Mouse (Mus musculus) CH12.LX (cell line): ENCODE measurements around the gene Bcas3. TPM values are rescaled to one million over a fixed set of nuclear protein-coding genes. Genes with fewer than 3 reads are reported as not detected.
A peak's percentile ranks its signal among the peaks of the same experiment; 100 is the strongest.

ENCODE experiments used
- DNase-seq: peaks from one replicate; pipeline ENCODE4 v3.0.0-alpha.2; 2013; ENCODE audit errors: extremely low read depth
- H3K27ac ChIP-seq: 2 replicates; pipeline ENCODE4 v1.5.1; 2012; ENCODE audit warnings: low read depth, mild to moderate bottlenecking, control low read depth, moderate library complexity; ENCODE audit not compliant: insufficient read depth
- H3K27me3 ChIP-seq: replicated peaks from 2 replicates; pipeline ENCODE3; 2012; ENCODE audit warnings: inconsistent platforms
- H3K36me3 ChIP-seq, 2 experiments: replicated peaks in 1 of 2; 2 replicates each; pipeline versions ENCODE3 to v1.6.1; 2012; ENCODE audit warnings: inconsistent platforms in 1 of 2, low read length in 1 of 2, mild to moderate bottlenecking in 1 of 2, mixed read lengths in 1 of 2, moderate library complexity in 1 of 2; ENCODE audit not compliant: control insufficient read depth in 1 of 2, insufficient read depth in 1 of 2
- H3K4me1 ChIP-seq, 2 experiments: 2 replicates each; pipeline ENCODE4 v1.6.1; 2012; ENCODE audit warnings: inconsistent platforms in 1 of 2, moderate library complexity in 1 of 2; ENCODE audit not compliant: insufficient read depth in 2 of 2, control insufficient read depth in 1 of 2
- H3K4me2 ChIP-seq: 2 replicates; pipeline ENCODE4 v1.6.1; 2012; ENCODE audit warnings: low read depth, mild to moderate bottlenecking, control low read depth; ENCODE audit not compliant: poor library complexity, insufficient read depth, severe bottlenecking
- H3K4me3 ChIP-seq, 3 experiments: fragments of 150-350 bp in 1 of 3; sonication (generic) in 1 of 3; replicated peaks in 1 of 3; 2 replicates each; pipeline versions ENCODE3 to v1.5.1; 2011 to 2012; ENCODE audit warnings: low read depth in 2 of 3, low read length in 2 of 3, mild to moderate bottlenecking in 2 of 3, moderate library complexity in 2 of 3, control low read depth in 1 of 3, improper control_type of control experiment in 1 of 3, inconsistent platforms in 1 of 3, mixed read lengths in 1 of 3; ENCODE audit not compliant: poor library complexity in 1 of 3
- H3K79me2 ChIP-seq: replicated peaks from 2 replicates; pipeline ENCODE4 v1.6.1; 2012; ENCODE audit warnings: mild to moderate bottlenecking, moderate library complexity; ENCODE audit not compliant: control insufficient read depth, poor library complexity, insufficient read depth, severe bottlenecking; ENCODE audit errors: extremely low read depth
- H3K9ac ChIP-seq: 2 replicates; pipeline ENCODE4 v1.6.1; 2012; ENCODE audit warnings: low read depth, mild to moderate bottlenecking, control low read depth, moderate library complexity; ENCODE audit not compliant: insufficient read depth
- H3K9me3 ChIP-seq: replicated peaks from 2 replicates; pipeline ENCODE3; 2012; ENCODE audit warnings: low read length, inconsistent platforms, mixed read lengths
- BHLHE40 ChIP-seq: IDR thresholded peaks from 2 replicates; pipeline ENCODE4 v1.6.1; 2011; ENCODE audit warnings: mild to moderate bottlenecking, low read depth, low read length, improper control_type of control experiment
- CHD1 ChIP-seq: IDR thresholded peaks from 2 replicates; pipeline ENCODE4 v1.6.1; 2012; ENCODE audit warnings: low read depth, low read length, improper control_type of control experiment, inconsistent platforms
- CHD2 ChIP-seq: IDR thresholded peaks from 2 replicates; pipeline ENCODE4 v1.6.1; 2011; ENCODE audit warnings: low read length, improper control_type of control experiment
- CTCF ChIP-seq, 2 experiments: IDR thresholded peaks in 1 of 2; conservative IDR thresholded peaks in 1 of 2; 2 replicates each; pipeline ENCODE4 v1.5.1; 2011 to 2012; ENCODE audit warnings: low read depth in 2 of 2, low read length in 2 of 2, improper control_type of control experiment in 1 of 2, inconsistent platforms in 1 of 2, mild to moderate bottlenecking in 1 of 2, moderate library complexity in 1 of 2
- E2F4 ChIP-seq: IDR thresholded peaks from 2 replicates; pipeline ENCODE4 v1.6.1; 2011; ENCODE audit warnings: low read depth, low read length, improper control_type of control experiment; ENCODE audit not compliant: insufficient replicate concordance
- ELF1 ChIP-seq: IDR thresholded peaks from 2 replicates; pipeline ENCODE4 v1.6.1; 2014; ENCODE audit warnings: low read depth, mild to moderate bottlenecking, inconsistent platforms, low read length, improper control_type of control experiment
- EP300 ChIP-seq: IDR thresholded peaks from 2 replicates; pipeline ENCODE4 v1.6.1; 2011; ENCODE audit warnings: low read length, improper control_type of control experiment
- ETS1 ChIP-seq: conservative IDR thresholded peaks from 2 replicates; pipeline ENCODE4 v1.6.1; 2012; ENCODE audit warnings: low read depth, mild to moderate bottlenecking, inconsistent platforms, low read length, improper control_type of control experiment, moderate library complexity
- GABPA ChIP-seq: IDR thresholded peaks from 2 replicates; pipeline ENCODE4 v1.6.1; 2012; ENCODE audit warnings: low read depth, low read length, improper control_type of control experiment, inconsistent platforms; ENCODE audit not compliant: insufficient replicate concordance
- HCFC1 ChIP-seq: IDR thresholded peaks from 2 replicates; pipeline ENCODE4 v1.6.1; 2012; ENCODE audit warnings: low read depth, mild to moderate bottlenecking, inconsistent platforms, low read length, improper control_type of control experiment
- IRF4 ChIP-seq: IDR thresholded peaks from 2 replicates; pipeline ENCODE4 v1.6.1; 2014; ENCODE audit warnings: low read depth, mild to moderate bottlenecking, inconsistent platforms, low read length, improper control_type of control experiment
- JUN ChIP-seq: IDR thresholded peaks from 2 replicates; pipeline ENCODE4 v1.6.1; 2011; ENCODE audit warnings: low read depth, mild to moderate bottlenecking, low read length, improper control_type of control experiment, moderate library complexity; ENCODE audit not compliant: insufficient read depth
- MAFK ChIP-seq: IDR thresholded peaks from 2 replicates; pipeline ENCODE4 v1.6.1; 2011; ENCODE audit warnings: low read length, improper control_type of control experiment; ENCODE audit not compliant: insufficient replicate concordance
- MAX ChIP-seq: IDR thresholded peaks from 2 replicates; pipeline ENCODE4 v1.6.1; 2011; ENCODE audit warnings: low read length, improper control_type of control experiment
- MXI1 ChIP-seq: IDR thresholded peaks from 2 replicates; pipeline ENCODE4 v1.6.1; 2011; ENCODE audit warnings: mild to moderate bottlenecking, low read depth, low read length, improper control_type of control experiment
- MYC ChIP-seq: IDR thresholded peaks from 2 replicates; pipeline ENCODE4 v1.6.1; 2011; ENCODE audit warnings: low read depth, mild to moderate bottlenecking, improper control_type of control experiment, low read length
- PAX5 ChIP-seq: IDR thresholded peaks from 2 replicates; pipeline ENCODE4 v1.6.1; 2012; ENCODE audit warnings: low read length, inconsistent platforms, mixed read lengths
- POLR2A ChIP-seq: IDR thresholded peaks from 2 replicates; pipeline ENCODE4 v1.6.1; 2011; ENCODE audit warnings: low read depth, mild to moderate bottlenecking, improper control_type of control experiment, low read length
- POLR2AphosphoS2 ChIP-seq: IDR thresholded peaks from 2 replicates; pipeline ENCODE4 v1.6.1; 2011; ENCODE audit warnings: low read depth, low read length, improper control_type of control experiment
- RAD21 ChIP-seq: IDR thresholded peaks from 2 replicates; pipeline ENCODE4 v1.6.1; 2011; ENCODE audit warnings: low read depth, mild to moderate bottlenecking, low read length, improper control_type of control experiment, moderate library complexity
- RCOR1 ChIP-seq: conservative IDR thresholded peaks from 2 replicates; pipeline ENCODE4 v1.6.1; 2012; ENCODE audit warnings: low read depth, mild to moderate bottlenecking, inconsistent platforms, low read length, improper control_type of control experiment
- SMC3 ChIP-seq: IDR thresholded peaks from 2 replicates; pipeline ENCODE4 v1.6.1; 2011; ENCODE audit warnings: low read depth, low read length, improper control_type of control experiment
- USF2 ChIP-seq: conservative IDR thresholded peaks from 2 replicates; pipeline ENCODE4 v1.6.1; 2011; ENCODE audit warnings: low read depth, low read length, improper control_type of control experiment
- ZKSCAN1 ChIP-seq: IDR thresholded peaks from 2 replicates; pipeline ENCODE4 v1.6.1; 2012; ENCODE audit warnings: low read depth, inconsistent platforms, low read length, improper control_type of control experiment, borderline replicate concordance
- ZMIZ1 ChIP-seq: IDR thresholded peaks from 2 replicates; pipeline ENCODE4 v1.6.1; 2012; ENCODE audit warnings: low read depth, mild to moderate bottlenecking, inconsistent platforms, low read length, improper control_type of control experiment
- ZNF384 ChIP-seq: IDR thresholded peaks from 2 replicates; pipeline ENCODE4 v1.6.1; 2012; ENCODE audit warnings: low read depth, low read length, improper control_type of control experiment, inconsistent platforms
- dilution Hi-C: fragments of 300-500 bp; cut with MboI; formaldehyde crosslinking; loops from 2 replicates; pipeline ENCODE4 v1.14.3; 2020; ENCODE audit warnings: low sequenced_read_pairs; ENCODE audit not compliant: extremely low pct_unique_long_range_greater_than_20kb, extremely low pct_ligation_motif_present
- in situ Hi-C: fragments of 300-500 bp; cut with MboI; formaldehyde crosslinking; loops from 3 replicates; pipeline ENCODE4 v1.14.3; 2019; ENCODE audit warnings: low sequenced_read_pairs, low pct_ligation_motif_present, low pct_unique_long_range_greater_than_20kb, mixed read lengths
- polyA plus RNA-seq: library from polyadenylated mRNA; unstranded; fragments of >175 nt; gene quantifications from 2 replicates; pipeline ENCODE4 v1.2.1, GENCODE M21; 2012; ENCODE audit warnings: low read depth; ENCODE audit not compliant: insufficient read length
- total RNA-seq, 2 experiments: library from RNA; depleted of rRNA; stranded (reverse); fragments of 300-350 nt in 1 of 2; fragments of >200 nt in 1 of 2; gene quantifications; 2 replicates each; pipeline ENCODE4 v1.2.3; 2012 to 2014

Gene Bcas3
- total and polyA plus RNA-seq, 3 experiments = 8.2 to 21.3 (median 9.7) TPM

DNA sequence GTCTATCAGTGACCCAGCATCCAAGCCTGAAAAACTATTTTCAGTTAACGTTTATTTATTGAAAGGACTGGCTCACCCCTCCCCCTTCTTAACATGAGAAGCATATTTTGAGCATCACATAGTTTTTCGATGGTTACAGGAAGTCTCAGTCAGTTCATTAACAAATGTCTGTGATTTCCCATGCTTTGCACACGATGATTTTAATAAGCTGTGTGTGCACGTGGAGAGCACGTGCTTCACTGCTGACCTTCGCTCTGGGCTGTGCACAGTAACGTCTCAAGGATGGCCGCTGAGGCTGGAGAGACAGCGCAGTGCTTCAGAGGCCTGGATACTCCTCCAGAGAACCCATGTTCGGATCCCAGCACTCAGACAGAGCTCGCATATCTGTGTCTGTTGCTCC lies 454.4 kb downstream of the Bcas3 start:
- Histone ChIP-seq H3K9me3 (no peaks in the 10 kb centered on the region), H3K4me2 (no peak overlapping the region), H3K4me1 (peaks cover 23 to 28% of the 10 kb centered on the region in 2 experiments), H3K36me3 (no peaks in the 10 kb centered on the region), H3K27ac (no peak overlapping the region), H3K9ac (no peak overlapping the region), H3K79me2 (no peaks in the 10 kb centered on the region), H3K27me3 (no peaks in the 10 kb centered on the region), H3K4me3 (no peak overlapping the region)
- DNase-seq = no peak
- dilution Hi-C loops = no loop called here
- in situ Hi-C loops = no loop called here
- TF ChIP-seq BHLHE40 (peak; percentile 33; the same call in 1 of the 2 replicates), CHD2 (no peak), CTCF (conservative IDR thresholded peaks at IDR 0.05 in 1 of 2, IDR thresholded peaks at IDR 0.05 in 1 of 2; ENCODE audit: low read depth in 2 of 2, low read length in 2 of 2) (no peak), POLR2A (no peak)

GRCm38 (mm10) chr11:85811229-85811628 lies 458.3 kb downstream of the Bcas3 start:
- H3K9ac ChIP-seq = no peak overlapping the region
- no peaks in the 10 kb centered on the region for H3K27me3 ChIP-seq
- no peak overlapping the region for H3K27ac ChIP-seq
- peaks cover 34 to 50% of the 10 kb centered on the region in 2 experiments for H3K4me1 ChIP-seq
- no peaks in the 10 kb centered on the region for H3K79me2 ChIP-seq
- DNase-seq = no peak
- in situ Hi-C loops (no loop called here), dilution Hi-C loops (no loop called here)
- no peak overlapping the region for H3K4me3 ChIP-seq
- no peaks in the 10 kb centered on the region for H3K9me3 ChIP-seq
- H3K4me2 ChIP-seq = peak overlapping the region; percentile 27; the same call in 1 of the 2 replicates
- H3K36me3 ChIP-seq = no peaks in the 10 kb centered on the region
- TF ChIP-seq MYC (peak; percentile 56; the same call in 1 of the 2 replicates), SMC3 (no peak), MAX (peak; percentile 96), BHLHE40 (peak; percentile 83), ELF1 (no peak)
- TF ChIP-seq, all 38 proteins: peak for 3

GRCm38 (mm10) chr11:85811676-85812075 lies 458.7 kb downstream of the Bcas3 start:
- DNase-seq = peak; percentile 84
- dilution Hi-C loops = no loop called here
- H3K9ac ChIP-seq = no peak overlapping the region
- H3K27ac ChIP-seq = peak overlapping the region; percentile 7; the same call in 1 of the 2 replicates
- H3K9me3 ChIP-seq = no peaks in the 10 kb centered on the region
- H3K36me3 ChIP-seq = no peaks in the 10 kb centered on the region
- no peak overlapping the region for H3K4me3 ChIP-seq
- peak overlapping the region; percentile 5; the same call in 1 of the 2 replicates for H3K4me2 ChIP-seq
- no peaks in the 10 kb centered on the region for H3K79me2 ChIP-seq
- in situ Hi-C loops = no loop called here
- H3K4me1 ChIP-seq = peaks cover 34 to 50% of the 10 kb centered on the region in 2 experiments
- no peaks in the 10 kb centered on the region for H3K27me3 ChIP-seq
- TF ChIP-seq USF2 (no peak), ZMIZ1 (no peak), POLR2AphosphoS2 (no peak), RAD21 (no peak), ETS1 (peak; percentile 59), PAX5 (no peak), ZKSCAN1 (no peak), CHD1 (no peak), RCOR1 (no peak), IRF4 (peak; percentile 76), E2F4 (no peak), GABPA (no peak), POLR2A (no peak), MAFK (no peak), HCFC1 (no peak), ELF1 (no peak), MYC (no peak), JUN (no peak), ZNF384 (peak; percentile 74), EP300 (peak; percentile 51), CHD2 (no peak), MXI1 (no peak), BHLHE40 (peak; percentile 59; the same call in 1 of the 2 replicates)
